Mouse (Mus musculus): ENCODE results near the gene Wdr47. TPM values are rescaled to one million over a fixed set of nuclear protein-coding genes. Genes with fewer than 3 reads are reported as not detected.
"Not testable (repeated sequence)": the region's sequence is repeated elsewhere in the genome, so short reads cannot be mapped to it uniquely, and the experiment has no call there.

The Wdr47 gene
- total RNA-seq (2017) = 29.6 and 38.4 TPM in 2 replicates

GRCm38 (mm10) chr3:108590786-108591529 lies at the start of gene Wdr47:
Gene Wdr47, plus strand, starts transcription at chr3:108591279.
- ATAC-seq (ENCODE audit: extremely low read depth, insufficient number of reproducible peaks, low FRiP score, poor library complexity, severe bottlenecking) = peak; percentile 99

- no peak for ATAC-seq (ENCODE audit: extremely low read depth, insufficient number of reproducible peaks, low FRiP score, poor library complexity, severe bottlenecking)
These were observed 48.8 kb upstream of the Wdr47 start for GRCm38 (mm10) chr3:108542299-108542698.

GRCm38 (mm10) chr3:108554111-108554561 lies 36.9 kb upstream of the Wdr47 start:
- ATAC-seq (ENCODE audit: extremely low read depth, insufficient number of reproducible peaks, low FRiP score, poor library complexity, severe bottlenecking) = no peak

- peak; percentile 100 for ATAC-seq (ENCODE audit: extremely low read depth, insufficient number of reproducible peaks, low FRiP score, poor library complexity, severe bottlenecking)
These were observed 36.3 kb upstream of the Wdr47 start for GRCm38 (mm10) chr3:108554587-108555312.

- ATAC-seq (ENCODE audit: extremely low read depth, insufficient number of reproducible peaks, low FRiP score, poor library complexity, severe bottlenecking) = no peak
These were observed 33.2 kb upstream of the Wdr47 start for GRCm38 (mm10) chr3:108557888-108558287.

GRCm38 (mm10) chr3:108562133-108562730 lies 28.8 kb upstream of the Wdr47 start, which contains the start of gene Tmem167b:
Gene Tmem167b, minus strand, starts transcription at chr3:108562466.
- peak; percentile 96 for ATAC-seq (ENCODE audit: extremely low read depth, insufficient number of reproducible peaks, low FRiP score, poor library complexity, severe bottlenecking)

GRCm38 (mm10) chr3:108562777-108563271 lies 28.3 kb upstream of the Wdr47 start:
- ATAC-seq (ENCODE audit: extremely low read depth, insufficient number of reproducible peaks, low FRiP score, poor library complexity, severe bottlenecking) = peak; percentile 10; the same call in 1 of the 2 replicates

- ATAC-seq (ENCODE audit: extremely low read depth, insufficient number of reproducible peaks, low FRiP score, poor library complexity, severe bottlenecking) = peak; percentile 60
These were observed 27.8 kb upstream of the Wdr47 start for GRCm38 (mm10) chr3:108563309-108563708.

- no peak for ATAC-seq (ENCODE audit: extremely low read depth, insufficient number of reproducible peaks, low FRiP score, poor library complexity, severe bottlenecking)
These were observed 22.8 kb upstream of the Wdr47 start for GRCm38 (mm10) chr3:108567990-108568877.

GRCm38 (mm10) chr3:108569636-108570035 lies 21.4 kb upstream of the Wdr47 start:
- ATAC-seq (ENCODE audit: extremely low read depth, insufficient number of reproducible peaks, low FRiP score, poor library complexity, severe bottlenecking) = not testable (repeated sequence)

GRCm38 (mm10) chr3:108570813-108571212 lies 20.3 kb upstream of the Wdr47 start:
- ATAC-seq (ENCODE audit: extremely low read depth, insufficient number of reproducible peaks, low FRiP score, poor library complexity, severe bottlenecking) = no peak

GRCm38 (mm10) chr3:108571443-108572294 lies 19.4 kb upstream of the Wdr47 start, which contains the start of gene Taf13:
Gene Taf13, plus strand, starts transcription at chr3:108571698.
- ATAC-seq (ENCODE audit: extremely low read depth, insufficient number of reproducible peaks, low FRiP score, poor library complexity, severe bottlenecking) = peak; percentile 98

- no peak for ATAC-seq (ENCODE audit: extremely low read depth, insufficient number of reproducible peaks, low FRiP score, poor library complexity, severe bottlenecking)
These were observed 18.6 kb upstream of the Wdr47 start for GRCm38 (mm10) chr3:108572309-108573010.

GRCm38 (mm10) chr3:108574018-108574417 lies 17.1 kb upstream of the Wdr47 start:
- ATAC-seq (ENCODE audit: extremely low read depth, insufficient number of reproducible peaks, low FRiP score, poor library complexity, severe bottlenecking) = no peak

GRCm38 (mm10) chr3:108584580-108584979 lies 6.5 kb upstream of the Wdr47 start:
- ATAC-seq (ENCODE audit: extremely low read depth, insufficient number of reproducible peaks, low FRiP score, poor library complexity, severe bottlenecking) = no peak

- ATAC-seq (ENCODE audit: extremely low read depth, insufficient number of reproducible peaks, low FRiP score, poor library complexity, severe bottlenecking) = no peak
These were observed 2.6 kb upstream of the Wdr47 start for GRCm38 (mm10) chr3:108588446-108588845.
